Mouse (Mus musculus) midbrain, embryonic 16.5 days (tissue): Measurements from ENCODE around the gene Angptl6. TPM values are rescaled to one million over a fixed set of nuclear protein-coding genes. Genes with fewer than 3 reads are reported as not detected.

ENCODE experiments used
- ATAC-seq: fragments of 200-750 bp; cut with Nextera tagmentation; 2 replicates; pipeline ENCODE4 v1.8.0; 2017; ENCODE audit warnings: moderate TSS enrichment
- H3K27ac ChIP-seq: fragments of 300-500 bp; sonication (generic); 2 replicates; pipeline ENCODE4 v1.5.1; 2014; ENCODE audit warnings: mild to moderate bottlenecking, low read length, mixed read lengths
- H3K27me3 ChIP-seq: fragments of 300-500 bp; sonication (generic); 2 replicates; pipeline ENCODE4 v1.6.1; 2014; ENCODE audit warnings: low read depth, low read length, mixed read lengths; ENCODE audit not compliant: control insufficient read depth, insufficient read depth
- H3K36me3 ChIP-seq: fragments of 300-500 bp; sonication (generic); 2 replicates; pipeline ENCODE4 v1.6.1; 2014; ENCODE audit warnings: mild to moderate bottlenecking, low read length, moderate library complexity, mixed read lengths; ENCODE audit not compliant: control insufficient read depth, insufficient read depth
- H3K4me1 ChIP-seq: fragments of 300-500 bp; sonication (generic); 2 replicates; pipeline ENCODE4 v1.6.1; 2014; ENCODE audit warnings: mild to moderate bottlenecking, low read length, mixed read lengths; ENCODE audit not compliant: control insufficient read depth, insufficient read depth
- H3K4me2 ChIP-seq: fragments of 300-500 bp; sonication (generic); 2 replicates; pipeline ENCODE4 v1.6.1; 2014; ENCODE audit warnings: mild to moderate bottlenecking, low read length, mixed read lengths
- H3K4me3 ChIP-seq: fragments of 300-500 bp; sonication (generic); 2 replicates; pipeline ENCODE4 v1.5.1; 2014; ENCODE audit warnings: low read depth, mild to moderate bottlenecking, low read length, moderate library complexity, mixed read lengths
- H3K9ac ChIP-seq: fragments of 300-500 bp; sonication (generic); 2 replicates; pipeline ENCODE4 v1.6.1; 2014; ENCODE audit warnings: low read depth, low read length, mixed read lengths
- H3K9me3 ChIP-seq: fragments of 300-500 bp; sonication (generic); replicated peaks from 2 replicates; pipeline ENCODE4 v1.6.1; 2014; ENCODE audit warnings: mild to moderate bottlenecking, low read length, mixed read lengths; ENCODE audit not compliant: control insufficient read depth, poor library complexity, severe bottlenecking
- WGBS: fragments of 180-500 bp; shearing (Covaris S2); extraction: QIAGEN DNeasy Blood & Tissue Kit; methylation state at CpG from one replicate; pipeline ENCODE4 v1.1.7; 2014; 5-methylcytosine and 5-hydroxymethylcytosine counted together
- polyA plus RNA-seq: library from polyadenylated mRNA; unstranded; fragments of >200 nt; fragmentation: Nextera tagmentation; extraction: Ambion mirVana; gene quantifications from 2 replicates; pipeline ENCODE4 v1.2.1, GENCODE M21; 2015

Gene Angptl6
- polyA plus RNA-seq, 1 experiment from 2014 or later = 17.7 TPM

DNA sequence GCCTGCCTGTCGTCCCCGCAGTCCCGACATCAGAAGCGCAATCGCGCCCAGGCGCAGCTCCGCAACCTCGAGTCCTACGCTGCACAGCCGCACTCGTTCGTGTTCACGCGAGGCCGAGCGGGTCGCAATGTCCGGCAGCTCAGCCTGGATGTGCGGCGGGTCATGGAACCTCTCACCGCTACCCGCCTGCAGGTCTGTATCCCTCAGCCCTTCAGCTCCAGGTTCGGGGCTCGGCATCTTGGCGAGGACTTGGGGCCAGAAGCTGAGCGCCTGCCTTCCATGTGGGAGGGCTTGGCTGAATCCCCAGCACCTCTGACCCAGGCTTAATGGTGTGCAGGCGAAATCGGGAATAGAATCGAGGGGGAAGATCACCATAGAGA, 8.8 kb upstream of the Angptl6 start:
- H3K27ac ChIP-seq = peak overlapping the region; percentile 51
- H3K9ac ChIP-seq = peak overlapping the region; percentile 83
- ATAC-seq = peak; percentile 61
- H3K4me1 ChIP-seq = peaks cover 9% of the 10 kb centered on the region
- peaks cover 30% of the 10 kb centered on the region for H3K36me3 ChIP-seq
- peak overlapping the region; percentile 89 for H3K4me3 ChIP-seq
- H3K9me3 ChIP-seq = no peaks in the 10 kb centered on the region
- WGBS = 0% methylated on average over 29 of the region's 30 CpGs
- H3K4me2 ChIP-seq = peak overlapping the region; percentile 97
- no peaks in the 10 kb centered on the region for H3K27me3 ChIP-seq

DNA sequence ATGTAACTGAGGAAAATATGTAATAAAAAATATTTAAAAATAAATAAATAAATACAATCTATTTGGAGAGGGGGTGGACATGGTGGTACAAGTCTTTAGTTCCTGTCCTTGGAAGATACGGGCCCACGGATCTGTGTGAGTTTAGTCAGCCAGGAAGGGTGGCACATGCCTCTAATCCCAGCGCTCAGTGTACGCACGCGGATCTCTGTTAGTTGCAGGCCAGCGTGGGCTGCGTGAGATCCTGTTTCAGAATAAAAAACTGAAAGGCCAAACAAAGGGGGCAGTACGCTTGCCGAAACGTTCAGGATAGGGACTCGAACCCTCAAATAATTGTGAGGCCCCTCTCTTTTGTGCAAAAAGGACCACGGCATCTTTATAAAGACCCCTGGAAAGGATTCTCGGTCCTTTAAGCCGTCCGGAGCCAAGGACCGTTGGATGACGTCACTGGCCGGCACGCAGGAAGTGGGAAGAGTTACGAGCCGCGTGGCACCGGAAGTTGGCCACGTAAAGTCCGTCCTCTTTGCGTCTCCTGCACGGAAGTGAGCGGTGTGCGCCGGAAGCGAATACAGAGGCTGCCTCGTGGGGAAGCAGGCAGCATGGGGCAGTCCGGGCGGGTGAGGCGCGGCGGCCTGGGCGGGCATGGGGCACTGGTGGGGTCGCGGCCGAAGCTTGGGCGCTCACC, 8.3 kb upstream of the Angptl6 start, which contains the start of gene Ppan:
Gene Ppan (plus strand): TSS at position 472 of the 682 bp plus-strand sequence.
- Histone ChIP-seq H3K9me3 (no peaks in the 10 kb centered on the region), H3K4me1 (peaks cover 9% of the 10 kb centered on the region), H3K27ac (peak within 1 kb of the TSS; percentile 90), H3K9ac (peak within 1 kb of the TSS; percentile 83), H3K36me3 (peaks cover 30% of the 10 kb centered on the region), H3K27me3 (no peaks in the 10 kb centered on the region), H3K4me3 (peak within 1 kb of the TSS; percentile 89), H3K4me2 (peak within 1 kb of the TSS; percentile 97)
- WGBS = under 1% methylated on average over 42 of the region's 43 CpGs
- ATAC-seq = peak; percentile 97

DNA sequence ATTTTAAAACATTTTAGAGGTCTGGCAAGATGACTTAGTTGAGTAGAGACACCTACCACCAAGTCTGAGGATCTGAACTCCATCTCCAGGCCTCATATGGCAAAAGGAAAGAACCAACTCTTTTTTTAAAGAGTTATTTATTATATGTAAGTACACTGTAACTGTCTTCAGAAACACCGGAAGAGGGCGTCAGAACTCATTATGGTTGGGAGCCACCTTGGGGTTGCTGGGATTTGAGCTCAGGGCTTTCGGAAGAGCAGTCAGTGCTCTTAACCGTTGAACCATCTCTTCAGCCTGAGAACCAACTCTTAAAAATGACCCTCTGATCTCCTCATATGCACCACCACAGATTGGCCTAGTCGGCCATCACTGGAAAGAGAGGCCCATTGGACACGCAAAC, 7.7 kb upstream of the Angptl6 start:
- no peaks in the 10 kb centered on the region for H3K27me3 ChIP-seq
- 89% methylated on average over 6 of the region's 6 CpGs for WGBS
- peaks cover 28% of the 10 kb centered on the region for H3K36me3 ChIP-seq
- no peak for ATAC-seq
- peaks cover 9% of the 10 kb centered on the region for H3K4me1 ChIP-seq
- H3K4me3 ChIP-seq = peak overlapping the region; percentile 89; the same call in 1 of the 2 replicates
- no peak overlapping the region for H3K9ac ChIP-seq
- peak overlapping the region; percentile 62 for H3K4me2 ChIP-seq
- no peaks in the 10 kb centered on the region for H3K9me3 ChIP-seq
- H3K27ac ChIP-seq = peak overlapping the region; percentile 34; the same call in 1 of the 2 replicates

DNA sequence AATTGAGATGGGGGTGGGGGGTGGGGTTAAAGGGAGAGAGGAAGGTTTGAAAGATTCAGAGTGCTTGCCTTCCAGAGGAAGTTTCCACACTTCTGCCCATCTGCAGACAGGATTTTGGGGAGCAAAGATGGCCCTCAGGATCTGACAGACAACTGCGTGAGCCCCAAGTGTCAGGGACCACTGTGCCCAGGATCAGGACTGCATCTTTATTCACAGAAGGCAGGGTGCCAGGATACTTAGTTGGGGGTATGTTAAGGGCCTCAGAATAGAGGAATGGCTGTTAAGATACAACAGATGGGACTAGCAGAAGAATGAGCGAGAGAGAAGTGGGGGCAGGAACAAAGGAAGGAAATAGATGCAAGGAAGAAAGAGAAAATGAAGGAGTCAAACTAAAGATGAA, 7.0 kb upstream of the Angptl6 start:
- H3K9ac ChIP-seq = no peak overlapping the region
- no peak overlapping the region for H3K4me2 ChIP-seq
- H3K27me3 ChIP-seq = no peaks in the 10 kb centered on the region
- H3K36me3 ChIP-seq = peaks cover 22% of the 10 kb centered on the region
- peaks cover 9% of the 10 kb centered on the region for H3K4me1 ChIP-seq
- ATAC-seq = no peak
- no peak overlapping the region for H3K27ac ChIP-seq
- no peak overlapping the region for H3K4me3 ChIP-seq
- 86% methylated on average over 2 of the region's 2 CpGs for WGBS
- H3K9me3 ChIP-seq = no peaks in the 10 kb centered on the region

DNA sequence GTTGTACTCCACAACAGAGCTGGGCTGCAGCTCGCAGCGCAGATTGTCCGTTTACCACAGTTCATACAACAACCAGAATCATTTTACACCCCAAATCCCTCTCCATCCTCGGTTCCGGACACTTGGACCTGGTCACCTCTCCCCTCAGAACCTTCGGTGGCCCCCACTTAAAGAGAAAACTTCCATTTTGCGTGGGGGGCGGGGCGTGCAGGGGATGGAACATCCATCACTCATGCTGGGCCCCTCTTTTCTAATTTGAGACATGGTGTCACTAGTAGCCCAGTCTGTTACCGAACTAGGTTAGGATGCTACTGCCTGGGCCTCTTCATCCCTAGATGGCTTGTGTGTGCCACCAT, 839 bp downstream of the Angptl6 start:
- Histone ChIP-seq H3K4me2 (peak overlapping the region; percentile 71), H3K4me3 (peak overlapping the region; percentile 48), H3K36me3 (no peaks in the 10 kb centered on the region), H3K27ac (peak overlapping the region; percentile 96), H3K9me3 (no peaks in the 10 kb centered on the region), H3K9ac (peak overlapping the region; percentile 74), H3K27me3 (no peaks in the 10 kb centered on the region), H3K4me1 (peaks cover 5% of the 10 kb centered on the region)
- peak; percentile 18 for ATAC-seq
- 20% methylated on average over 10 of the region's 10 CpGs for WGBS

DNA sequence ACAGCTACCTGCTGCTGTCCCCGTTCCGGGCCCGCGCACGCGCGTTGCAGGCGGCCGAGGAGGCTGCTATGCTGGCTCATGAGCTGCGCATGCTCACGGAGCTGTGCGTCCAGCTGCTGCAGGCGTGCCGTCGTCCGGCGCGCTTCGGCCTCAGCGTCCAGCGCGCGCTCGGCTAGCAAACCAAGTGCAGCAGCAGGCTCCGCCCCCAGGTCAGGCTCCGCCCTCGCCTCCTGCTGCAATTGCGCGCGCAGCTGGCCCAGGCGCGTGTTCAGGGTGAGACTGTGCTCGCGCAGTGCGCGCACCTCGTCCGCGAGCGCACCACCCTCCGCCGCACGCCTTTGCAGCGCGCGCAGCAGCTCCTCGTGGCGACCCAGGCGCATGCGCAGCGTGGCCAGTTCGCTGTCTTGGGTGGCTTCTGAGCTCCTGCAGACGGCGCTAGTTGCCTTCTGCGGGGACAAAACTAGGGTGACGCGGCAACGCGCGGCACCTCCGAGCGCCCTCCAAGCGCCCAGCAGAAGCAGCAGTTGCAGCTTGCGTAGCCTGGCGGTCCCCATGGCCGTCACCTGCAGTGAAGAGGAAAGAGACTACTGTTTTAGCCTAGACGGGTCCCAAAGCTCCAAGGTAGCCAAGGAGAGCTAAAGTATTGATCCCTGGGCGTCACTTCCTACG, 1.4 kb downstream of the Angptl6 start:
- Histone ChIP-seq H3K27ac (peak overlapping the region; percentile 96), H3K4me2 (peak overlapping the region; percentile 71), H3K9ac (peak overlapping the region; percentile 74), H3K36me3 (peaks cover 3% of the 10 kb centered on the region; the same call in 1 of the 2 replicates), H3K4me3 (peak overlapping the region; percentile 48), H3K4me1 (peaks cover 5% of the 10 kb centered on the region), H3K27me3 (no peaks in the 10 kb centered on the region), H3K9me3 (no peaks in the 10 kb centered on the region)
- under 1% methylated on average over 69 of the region's 69 CpGs for WGBS
- peak; percentile 95 for ATAC-seq

DNA sequence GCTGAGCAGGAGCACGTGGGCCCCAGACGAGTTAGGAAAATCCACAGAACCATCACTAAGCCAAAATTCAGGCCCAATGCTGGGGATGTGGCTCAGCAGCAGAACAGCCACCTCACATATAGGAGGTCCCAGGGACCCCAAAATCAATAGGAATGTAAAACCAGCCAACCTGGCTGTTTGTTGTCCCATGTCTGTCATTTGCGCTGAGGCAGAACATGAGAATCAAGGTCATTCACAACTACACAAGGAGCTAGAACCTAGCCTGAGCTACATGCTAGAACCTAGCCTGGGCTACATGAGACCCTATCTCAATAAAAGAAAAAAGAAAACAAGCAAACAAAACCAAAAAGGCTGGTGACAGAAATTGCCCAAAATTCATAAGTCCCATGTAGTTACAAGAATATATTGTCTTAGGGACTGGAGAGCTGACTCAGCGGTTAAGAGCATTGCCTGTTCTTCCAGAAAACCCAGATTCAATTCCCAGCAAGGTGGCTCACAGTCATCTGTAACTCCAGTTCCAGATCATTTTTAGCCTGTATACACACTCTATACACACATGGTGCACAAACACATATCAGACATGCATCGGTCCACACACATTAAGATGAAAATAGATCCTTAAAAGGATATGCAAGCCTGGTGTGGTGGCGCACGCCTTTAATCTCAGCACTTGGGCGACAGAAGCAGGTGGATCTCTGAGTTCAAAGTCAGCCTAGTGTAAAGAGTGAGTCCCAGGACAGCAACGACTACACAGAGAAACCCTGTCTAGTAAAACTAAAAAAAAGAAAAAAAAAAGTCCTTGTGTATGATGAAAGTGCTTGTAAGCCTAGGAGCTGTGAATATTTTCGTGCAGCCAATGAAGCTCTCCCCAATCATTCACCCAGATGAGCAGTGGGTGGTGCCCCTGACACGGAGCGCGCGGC, 2.1 kb downstream of the Angptl6 start:
- H3K4me1 ChIP-seq = peaks cover 5% of the 10 kb centered on the region
- H3K4me3 ChIP-seq = peak overlapping the region; percentile 48
- WGBS = 38% methylated on average over 14 of the region's 14 CpGs
- peak overlapping the region; percentile 43 for H3K9ac ChIP-seq
- peak overlapping the region; percentile 66 for H3K4me2 ChIP-seq
- H3K27ac ChIP-seq = peak overlapping the region; percentile 62
- peaks cover 3% of the 10 kb centered on the region; the same call in 1 of the 2 replicates for H3K36me3 ChIP-seq
- peak; percentile 20 for ATAC-seq
- no peaks in the 10 kb centered on the region for H3K9me3 ChIP-seq
- no peaks in the 10 kb centered on the region for H3K27me3 ChIP-seq

DNA sequence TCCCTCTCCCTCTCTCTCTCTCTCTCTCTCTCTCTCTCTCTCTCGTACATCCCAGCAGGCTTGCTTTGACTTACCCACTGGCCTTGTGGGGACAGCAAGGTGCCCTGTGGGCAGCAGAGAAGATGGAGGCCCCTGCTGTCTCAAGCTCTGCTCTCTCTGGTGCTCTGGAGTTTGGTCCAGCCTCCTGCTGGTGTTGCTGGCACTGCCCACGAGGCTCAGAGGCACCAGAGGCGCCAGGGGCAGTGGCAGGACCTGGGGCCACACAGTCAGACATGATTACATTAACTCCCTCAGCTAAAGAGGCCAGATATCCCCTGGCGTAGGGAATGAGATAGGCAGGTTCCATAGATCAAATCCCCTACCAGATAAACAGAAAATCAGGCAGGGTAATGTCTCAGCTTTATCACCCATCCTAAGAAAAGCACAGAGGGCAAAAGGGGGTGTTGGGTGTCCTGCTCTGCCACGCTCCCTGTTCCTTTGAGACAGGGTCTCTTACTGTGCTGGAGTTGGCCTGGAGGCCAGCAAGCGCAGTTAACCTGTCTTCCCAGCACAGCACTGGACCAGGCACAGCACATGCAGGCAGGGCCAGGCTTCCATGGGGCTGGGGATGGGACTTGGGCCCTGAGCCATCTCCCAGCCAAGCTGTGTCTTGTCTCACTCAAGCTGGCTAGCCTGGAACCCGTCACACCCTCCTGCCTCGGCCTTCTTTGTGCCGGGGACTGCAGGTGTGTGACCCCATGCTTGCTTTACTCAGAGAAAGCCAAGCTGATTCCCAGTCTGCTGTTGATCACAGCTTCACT, 3.0 kb downstream of the Angptl6 start:
- ATAC-seq = no peak
- Histone ChIP-seq H3K9ac (0 out of 2 replicates have a peak overlapping the region, but pooled peaks have one; percentile 15), H3K36me3 (peaks cover 3% of the 10 kb centered on the region; the same call in 1 of the 2 replicates), H3K27me3 (no peaks in the 10 kb centered on the region), H3K4me1 (peaks cover 5% of the 10 kb centered on the region), H3K4me3 (no peak overlapping the region), H3K4me2 (no peak overlapping the region), H3K27ac (no peak overlapping the region), H3K9me3 (no peaks in the 10 kb centered on the region)
- 73% methylated on average over 8 of the region's 9 CpGs for WGBS
